Mouse (Mus musculus) yolk sac, embryonic 10.5 days (tissue): ENCODE data around the gene Vps26b.

ENCODE experiments used
- DNase-seq: peaks from one replicate; pipeline ENCODE4 v3.0.0-alpha.2; 2017; ENCODE audit warnings: low spot score

Gene Vps26b

DNA sequence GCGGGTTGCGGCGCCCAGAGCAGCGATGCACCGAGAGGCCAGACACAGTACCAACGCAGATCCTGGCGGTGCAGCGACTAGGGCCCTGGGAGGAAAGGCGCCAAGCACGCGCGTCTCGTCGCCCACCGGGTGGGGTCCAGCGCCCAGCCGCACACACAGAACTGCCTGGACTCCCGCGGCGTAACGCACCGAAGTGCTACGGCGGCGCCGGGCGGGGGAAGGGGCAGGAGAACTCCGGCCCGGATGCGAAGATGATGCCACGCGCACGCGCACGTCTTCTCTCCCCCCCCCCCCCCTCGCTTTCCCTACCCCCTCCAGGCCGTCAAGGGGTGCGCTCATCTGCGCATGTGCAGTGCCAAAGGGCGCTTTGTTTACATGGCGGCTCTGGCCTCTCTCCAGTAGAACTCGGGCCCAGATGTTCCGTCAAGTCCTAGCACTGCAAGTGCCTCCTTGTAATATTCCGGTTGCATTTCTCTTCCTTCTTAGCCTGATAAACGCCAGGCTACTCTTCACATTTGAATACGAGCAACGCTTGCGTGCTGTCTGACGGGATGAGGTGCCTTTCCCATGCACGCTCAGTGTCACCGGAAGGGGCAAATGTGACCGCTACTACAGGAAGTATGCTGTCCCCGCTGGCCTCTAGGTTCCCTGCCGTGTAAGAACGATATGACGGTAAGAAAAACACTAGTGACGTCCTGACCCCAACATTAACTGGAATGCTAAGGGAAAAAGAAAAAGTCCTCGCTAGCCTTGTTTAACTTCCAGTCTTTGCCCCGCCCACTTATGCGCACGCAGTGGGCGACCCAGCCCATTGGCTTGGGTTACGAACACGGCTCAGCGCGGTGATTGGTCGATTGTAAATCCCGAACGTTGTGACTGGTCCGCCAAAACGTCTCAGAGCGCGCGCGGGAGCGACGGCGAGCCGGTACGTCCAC lies at the start of gene Vps26b, which contains the start of gene Ncapd3:
TSS of gene Vps26b (minus strand) at position 238 of the 935 bp plus-strand sequence.
TSS of gene Ncapd3 (plus strand) at position 348 of the 935 bp plus-strand sequence.
- peak; percentile 93 for DNase-seq

DNA sequence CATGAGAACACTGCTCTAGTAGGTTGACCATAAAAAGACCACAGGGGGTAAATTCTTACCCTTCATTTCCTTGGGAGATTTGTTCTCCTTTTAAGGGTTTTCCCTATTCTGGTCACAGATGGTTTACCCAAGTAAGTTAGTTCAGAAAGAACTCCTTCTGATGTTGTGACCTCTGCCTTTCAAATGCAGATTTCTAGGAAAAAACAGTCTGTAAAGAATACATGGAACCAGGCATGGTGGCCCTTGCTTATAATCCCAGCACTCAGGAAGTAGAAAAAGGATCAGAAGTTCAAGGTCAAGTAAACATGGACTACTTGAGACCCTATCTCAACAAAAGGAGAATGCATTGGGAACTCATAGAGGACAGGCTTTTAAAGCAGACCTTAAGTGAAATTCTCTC lies 45.9 kb upstream of the Vps26b start:
- DNase-seq, result no peak

DNA sequence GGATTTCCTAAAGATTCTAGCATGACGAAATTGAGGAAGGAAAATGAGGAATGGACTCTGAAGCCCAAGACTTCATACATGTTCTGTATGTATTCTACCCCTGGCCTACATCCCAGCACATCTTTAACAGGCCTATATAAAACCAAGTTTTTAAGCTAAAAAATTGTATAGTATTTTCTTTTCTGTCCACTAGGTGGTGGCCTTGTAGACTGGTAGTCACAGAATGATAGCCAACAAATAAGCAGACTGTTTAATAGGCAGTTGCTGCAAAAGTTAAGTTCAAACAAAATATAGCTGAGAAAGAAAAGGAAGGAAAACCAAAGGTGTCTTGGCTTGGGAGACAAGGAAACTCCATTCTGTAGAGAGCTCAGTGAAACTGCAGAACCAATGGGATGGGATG lies 44.8 kb upstream of the Vps26b start:
- no peak for DNase-seq

DNA sequence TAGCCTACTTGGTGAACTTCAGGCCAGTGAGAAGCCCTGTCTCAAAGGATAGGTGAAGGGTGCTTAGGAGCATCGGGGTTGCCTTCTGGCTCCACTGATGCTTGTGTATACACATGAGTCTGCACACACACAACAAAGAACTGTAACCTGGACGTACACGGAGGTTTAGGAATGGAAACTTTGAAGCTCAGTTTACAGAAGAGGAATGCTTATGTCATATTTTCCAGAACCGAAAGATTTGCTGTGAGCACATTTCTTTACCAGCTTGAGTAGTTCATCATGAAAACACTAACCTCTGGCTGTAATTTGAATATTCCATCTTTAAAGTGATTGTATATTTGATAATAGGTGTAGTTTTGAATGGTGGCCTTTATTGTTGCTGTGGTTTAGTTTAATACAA lies 41.0 kb upstream of the Vps26b start:
- DNase-seq, result no peak

DNA sequence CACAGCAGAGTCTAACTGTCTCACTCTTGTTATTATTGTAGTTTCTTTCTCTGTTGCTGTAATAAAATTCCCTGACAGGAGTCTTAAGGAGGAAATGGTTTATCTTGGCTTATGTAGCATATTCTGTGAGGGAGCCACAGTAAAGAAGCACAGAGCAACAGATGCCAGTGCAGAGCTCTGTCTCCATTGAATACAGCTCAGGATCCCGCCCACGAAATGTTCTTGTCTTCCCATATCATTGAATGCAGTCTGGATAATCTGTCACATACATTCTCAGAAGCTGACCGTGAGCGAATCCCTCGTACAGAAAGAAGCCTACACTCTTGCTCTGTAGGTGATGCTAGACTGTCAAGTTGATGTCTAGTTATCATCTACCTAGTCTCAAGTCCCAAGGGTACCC lies 28.5 kb upstream of the Vps26b start:
- DNase-seq, result no peak

DNA sequence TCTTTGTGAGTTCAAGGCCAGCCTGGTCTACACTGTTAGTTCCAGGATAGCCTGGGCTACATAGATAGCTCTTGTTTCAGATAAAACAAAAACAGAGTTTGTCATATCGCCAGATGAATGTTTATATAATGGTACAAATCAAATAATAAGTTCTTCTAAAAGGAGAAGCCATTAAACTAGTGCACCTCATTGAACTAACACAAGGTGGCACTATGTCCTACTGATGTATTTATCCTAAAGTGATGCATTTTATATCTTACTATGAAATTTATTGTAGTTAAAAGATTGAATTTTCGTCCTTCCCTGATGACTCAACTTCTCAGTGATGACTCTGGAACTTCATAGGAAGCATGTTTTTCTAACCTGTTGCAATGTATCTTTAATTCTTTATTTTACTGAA lies 19.6 kb upstream of the Vps26b start:
- DNase-seq, result no peak

DNA sequence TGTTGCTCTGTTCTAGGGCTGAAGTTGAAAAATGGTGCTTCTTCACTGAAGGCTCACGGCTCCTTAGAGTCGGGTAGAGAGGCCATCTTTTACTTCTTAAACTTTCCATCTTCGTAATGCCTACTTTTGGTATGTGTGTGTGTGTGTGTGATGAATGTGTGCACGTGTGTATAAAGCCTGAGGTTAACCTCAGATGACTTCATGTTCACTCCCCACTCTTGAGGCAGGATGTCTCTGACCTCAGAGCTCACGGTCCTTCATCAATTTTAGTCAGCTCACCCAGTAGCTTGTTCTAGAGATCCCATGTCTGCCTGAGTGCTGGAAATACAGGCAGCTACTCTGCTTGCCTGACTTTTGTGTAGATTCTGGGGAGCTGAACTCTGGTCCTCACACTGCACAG lies 14.0 kb upstream of the Vps26b start:
- no peak for DNase-seq

DNA sequence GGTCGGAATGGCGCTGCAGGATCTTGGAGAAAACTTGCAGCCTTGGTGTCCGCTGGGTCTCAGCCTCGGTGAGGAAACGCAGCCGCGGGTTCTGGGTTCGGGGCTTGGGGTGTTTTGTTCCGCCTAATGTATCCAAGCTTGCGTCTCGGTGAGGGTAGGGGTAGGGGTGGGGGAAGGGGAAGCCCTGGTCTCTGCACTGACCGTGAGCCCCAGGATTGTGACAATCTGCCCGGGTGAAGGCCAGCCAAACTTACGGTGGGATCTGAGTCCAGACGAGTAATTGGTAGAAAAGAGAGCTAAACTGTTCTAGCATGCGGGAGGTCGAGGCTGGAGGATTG lies 867 bp upstream of the Vps26b start:
- no peak for DNase-seq

DNA sequence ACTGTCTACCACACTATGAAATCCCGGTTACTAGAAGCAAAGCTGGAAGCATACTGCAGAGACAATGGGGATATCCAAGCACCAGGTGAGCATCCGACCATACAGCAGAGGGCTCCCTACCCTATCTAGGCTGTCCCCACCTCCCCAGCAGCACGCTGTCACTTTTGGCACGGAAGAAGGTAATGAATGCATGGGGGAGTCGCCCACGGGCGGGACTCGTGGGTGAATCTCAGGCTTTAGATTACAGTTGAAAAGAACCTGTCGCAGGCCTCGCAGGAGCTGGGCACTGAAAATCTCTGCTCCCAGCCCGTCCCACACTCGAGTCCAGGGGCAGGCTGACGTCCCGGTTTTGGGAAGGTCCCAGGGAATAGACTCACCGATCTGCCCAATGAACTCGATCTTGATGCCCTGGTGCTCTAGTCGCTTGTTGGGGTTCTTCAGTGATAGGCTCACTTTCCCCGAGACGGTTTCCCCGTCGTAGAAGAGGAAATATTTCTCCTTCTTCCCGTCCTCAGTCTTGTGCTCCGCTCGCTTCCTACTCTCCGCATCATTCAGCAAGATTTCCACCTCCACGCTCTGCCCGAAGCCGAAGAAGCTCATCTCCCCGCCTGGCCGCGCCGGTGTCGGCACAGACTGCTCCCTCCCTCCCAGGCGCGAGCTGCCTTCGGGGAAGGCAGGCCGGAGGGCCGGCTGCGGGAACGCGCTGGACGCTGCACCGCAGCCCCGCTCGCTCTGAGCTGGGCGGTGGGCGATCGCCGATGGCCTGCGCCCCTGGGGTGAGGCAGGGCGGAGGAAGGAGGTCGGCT lies 640 bp downstream of the Vps26b start:
- peak; percentile 18 for DNase-seq

DNA sequence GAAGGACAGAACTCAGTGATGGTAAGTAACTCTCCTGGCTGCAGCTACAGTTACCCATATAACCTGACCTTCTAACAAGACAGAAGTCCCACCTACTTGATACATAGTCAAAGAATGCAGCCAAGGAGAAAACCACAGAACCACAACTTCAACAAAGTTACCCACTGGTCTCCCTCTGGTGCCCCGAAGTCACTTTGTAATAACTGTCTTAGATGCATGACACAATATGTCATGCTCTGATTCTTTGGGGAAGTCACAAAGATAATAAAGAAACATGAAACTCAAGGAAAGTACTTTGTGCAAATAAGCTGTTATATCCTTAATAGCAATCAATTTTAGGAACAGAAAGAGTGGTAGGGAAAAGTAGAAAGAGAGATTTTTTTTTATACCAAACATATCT lies 3.2 kb downstream of the Vps26b start:
- no peak for DNase-seq

DNA sequence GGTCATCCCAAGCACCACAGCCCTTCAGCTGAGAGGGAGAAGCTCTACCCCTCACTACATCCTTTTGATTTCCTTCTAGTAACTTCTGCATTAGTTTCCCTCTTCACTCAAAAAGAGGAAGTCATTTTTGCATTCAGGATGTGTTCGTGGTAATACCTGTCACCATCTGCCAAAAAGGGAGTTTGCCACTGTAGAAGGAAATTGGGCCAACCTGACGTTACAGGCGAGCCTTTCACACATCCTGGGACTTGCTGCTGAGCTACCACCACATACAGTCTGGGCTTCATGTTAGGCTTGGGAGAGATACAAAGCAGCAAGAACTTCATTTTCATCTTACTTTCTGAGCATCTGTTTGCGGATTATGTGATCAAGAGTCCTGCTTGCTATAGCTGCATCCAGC lies 6.2 kb downstream of the Vps26b start:
- no peak for DNase-seq

DNA sequence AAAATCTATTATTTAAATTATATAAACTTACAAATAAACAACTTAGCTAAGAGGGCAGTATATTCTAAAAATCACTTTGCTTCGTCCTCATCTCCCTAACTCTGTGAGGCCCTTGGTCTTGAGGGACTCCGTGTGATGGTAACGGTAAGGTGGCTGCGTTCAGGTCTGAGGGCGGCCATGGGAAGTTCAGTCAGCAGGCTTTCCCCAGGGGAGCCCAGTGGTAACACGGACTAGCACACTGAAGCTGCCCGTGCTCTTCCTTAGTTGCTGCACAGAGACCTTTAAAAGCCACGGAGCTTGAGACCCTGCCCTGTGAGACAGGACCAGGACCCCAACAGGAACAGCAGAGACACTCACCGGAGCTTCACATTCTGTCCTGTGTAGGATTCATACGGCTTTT lies 10.9 kb downstream of the Vps26b start:
- DNase-seq, result no peak

DNA sequence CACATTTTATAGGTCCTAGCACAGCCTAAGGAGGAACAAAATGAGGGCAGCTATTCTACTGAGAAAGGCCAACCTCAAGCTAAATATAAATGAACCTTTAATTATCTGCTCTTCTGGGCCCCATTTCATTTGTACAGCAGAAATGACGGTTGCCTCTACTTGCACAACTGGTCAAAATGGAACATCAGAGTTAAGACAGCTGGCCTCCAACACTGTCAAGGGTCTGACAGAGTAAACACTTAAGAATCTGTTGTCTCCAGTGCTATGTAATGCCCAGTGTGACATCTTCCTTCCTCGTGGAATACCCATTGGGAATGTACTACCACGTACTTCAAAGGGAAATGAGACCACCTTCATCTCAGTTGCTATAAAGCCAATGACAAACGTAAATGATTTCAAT lies 18.3 kb downstream of the Vps26b start:
- no peak for DNase-seq

DNA sequence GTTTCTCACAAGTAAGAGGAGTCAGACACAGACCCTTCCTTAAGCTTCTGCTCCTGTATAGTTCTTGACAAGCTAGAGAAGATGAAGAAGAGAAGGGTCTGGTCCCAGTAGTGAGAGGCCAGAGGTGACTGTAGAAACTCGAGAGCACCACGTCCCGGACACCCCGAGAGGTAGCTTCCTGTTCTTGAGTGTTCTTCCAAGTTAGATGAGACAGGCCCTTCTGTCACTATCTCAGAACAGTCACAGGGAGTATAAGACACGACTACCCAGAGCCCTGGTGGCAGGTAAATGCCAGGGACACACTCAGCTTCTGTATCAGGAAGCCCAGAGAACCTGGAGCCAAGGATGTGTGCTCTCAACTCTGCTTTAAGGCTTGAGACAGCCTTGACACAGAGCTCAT lies 20.6 kb downstream of the Vps26b start:
- no peak for DNase-seq

DNA sequence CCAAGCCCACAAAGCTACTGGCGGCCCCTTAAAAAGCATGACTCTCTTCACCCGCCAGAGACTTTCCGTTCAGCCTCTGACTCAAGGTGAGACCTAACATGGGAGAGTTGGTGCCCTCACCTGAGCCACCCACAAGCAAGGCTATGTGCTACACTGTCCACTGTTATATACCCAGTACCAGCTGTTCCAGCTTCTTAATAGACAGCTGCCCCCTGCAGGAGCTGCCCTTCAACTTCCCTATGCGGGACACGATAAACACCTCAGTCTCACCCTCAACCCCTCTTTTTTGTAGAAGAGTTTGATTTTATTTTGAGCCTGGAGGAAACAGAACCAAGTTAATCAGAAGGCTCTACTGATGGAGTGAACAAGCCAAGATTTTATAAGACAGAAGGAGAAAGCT lies 23.0 kb downstream of the Vps26b start:
- DNase-seq, result no peak

DNA sequence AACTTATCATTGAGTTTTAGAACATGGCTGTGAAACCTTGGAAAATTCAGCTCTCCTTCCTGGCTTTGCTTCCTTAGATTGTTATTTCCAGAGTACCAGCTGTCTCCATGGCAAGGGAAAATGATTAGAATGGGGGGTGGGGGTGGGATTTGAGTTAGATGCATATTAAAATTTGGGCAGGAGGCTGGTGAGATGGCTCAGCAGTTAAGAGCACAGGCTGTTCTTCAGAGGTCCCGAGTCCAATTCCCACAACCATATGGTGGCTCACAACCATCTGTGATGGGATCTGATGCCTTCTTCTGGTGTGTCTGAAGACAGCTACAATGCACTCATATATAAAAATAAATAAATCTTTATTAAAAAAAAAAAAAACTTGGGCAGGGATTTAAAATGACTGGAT lies 23.9 kb downstream of the Vps26b start:
- DNase-seq, result no peak

DNA sequence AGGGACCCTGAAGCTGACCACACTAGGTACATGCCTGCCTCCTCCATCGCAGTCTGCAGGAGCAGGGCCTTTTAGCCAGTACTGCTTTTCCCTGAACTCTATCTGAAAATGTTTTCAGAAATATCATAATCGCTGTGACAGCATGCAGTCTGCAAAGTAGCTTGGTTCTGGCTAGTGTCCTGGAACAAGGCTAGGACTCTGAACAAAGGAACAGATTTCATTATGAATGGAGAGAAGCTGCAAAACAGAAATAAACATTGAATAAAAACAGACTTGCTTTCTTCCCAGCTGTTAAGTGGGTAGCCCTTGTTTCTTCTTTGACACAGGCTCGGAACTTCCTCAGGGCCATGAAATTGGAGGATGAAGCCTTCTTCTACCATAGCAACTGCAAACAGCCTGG lies 24.6 kb downstream of the Vps26b start:
- DNase-seq, result no peak

DNA sequence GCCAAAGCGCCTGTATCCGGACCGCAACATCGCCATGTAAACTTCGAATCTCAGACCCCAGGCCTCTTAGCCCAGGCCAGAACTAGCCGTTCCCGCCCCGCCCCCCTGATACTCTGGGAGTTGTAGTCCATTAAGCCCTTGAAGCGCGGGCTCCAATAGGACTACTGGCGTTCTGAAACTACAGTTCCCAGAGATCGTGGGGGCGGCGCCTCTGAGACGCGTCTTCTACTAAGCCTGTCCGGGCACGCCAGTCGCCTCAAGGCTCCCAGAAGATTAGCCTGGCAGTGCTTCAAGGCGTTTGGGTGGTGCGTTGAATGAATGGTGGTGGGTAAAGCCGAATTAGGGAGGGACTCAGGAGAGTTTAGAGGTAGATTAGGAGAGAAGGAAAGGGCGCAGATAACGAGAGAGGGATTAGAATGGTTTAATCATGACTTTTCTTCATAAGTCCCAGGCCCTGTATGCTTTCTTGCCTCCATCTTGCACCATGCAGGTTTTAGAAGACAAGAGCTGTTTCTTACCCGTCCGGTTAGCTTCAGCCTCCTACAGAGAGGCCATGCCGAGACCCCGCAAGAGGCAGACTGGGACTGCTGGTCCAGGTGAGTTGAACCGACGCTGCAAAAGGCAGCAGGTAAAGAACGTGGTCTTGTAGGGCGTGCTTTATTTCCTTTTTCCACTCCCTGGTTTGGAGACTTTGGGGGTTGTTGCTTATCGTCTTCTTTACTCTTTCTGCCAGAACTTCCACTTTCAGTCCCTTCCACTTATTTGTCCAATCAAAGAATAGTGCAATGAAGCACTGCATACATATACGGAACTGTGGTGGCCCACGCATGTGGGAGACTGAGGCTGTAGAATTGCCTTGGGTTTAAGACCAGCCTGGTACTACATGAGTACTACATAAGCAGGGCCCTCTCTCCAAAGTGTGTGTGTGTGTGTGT lies 30.1 kb downstream of the Vps26b start, which contains the start of the genes Acad8 and Thyn1:
TSS of gene Acad8 (minus strand) at position 106 of the 935 bp plus-strand sequence.
TSS of gene Thyn1 (plus strand) at position 250 of the 935 bp plus-strand sequence.
- peak; percentile 96 for DNase-seq

DNA sequence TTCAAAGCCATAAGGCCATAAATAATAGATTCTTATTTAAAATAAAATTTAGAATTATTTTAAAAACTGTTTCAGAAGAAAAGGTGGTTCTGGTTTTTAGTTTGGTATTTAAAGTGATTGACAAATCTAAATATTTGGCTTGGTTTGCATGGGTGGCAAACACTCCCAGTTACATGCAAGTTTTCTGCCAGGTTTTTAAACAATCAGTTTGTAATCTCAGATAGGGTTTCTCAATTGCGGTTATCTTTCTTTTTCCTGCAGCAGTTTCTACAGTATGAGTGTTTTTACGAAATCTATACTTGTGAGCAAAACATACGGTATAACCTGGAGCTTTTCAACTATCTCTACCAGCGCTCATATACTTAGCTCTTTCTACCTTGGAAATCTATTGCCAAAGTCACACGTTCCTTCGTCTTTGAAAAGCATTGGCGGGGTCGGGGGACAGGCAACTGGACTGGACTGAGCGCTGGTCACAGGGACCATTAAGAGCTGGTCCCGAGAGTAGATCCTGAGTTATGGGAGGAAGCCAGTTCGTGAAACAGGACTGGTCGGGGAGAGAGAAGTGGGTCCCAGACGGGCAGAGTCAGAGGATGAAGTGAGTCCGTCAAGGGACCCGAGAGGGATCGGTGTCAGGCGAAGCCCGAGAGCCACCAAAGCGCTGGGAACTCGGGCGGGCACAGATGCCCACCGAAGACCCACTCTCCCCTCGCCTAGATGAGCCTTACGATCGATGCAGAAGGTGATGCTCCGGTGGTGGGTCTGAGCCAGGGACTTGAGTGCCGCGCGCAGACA lies 31.0 kb downstream of the Vps26b start:
- no peak for DNase-seq

DNA sequence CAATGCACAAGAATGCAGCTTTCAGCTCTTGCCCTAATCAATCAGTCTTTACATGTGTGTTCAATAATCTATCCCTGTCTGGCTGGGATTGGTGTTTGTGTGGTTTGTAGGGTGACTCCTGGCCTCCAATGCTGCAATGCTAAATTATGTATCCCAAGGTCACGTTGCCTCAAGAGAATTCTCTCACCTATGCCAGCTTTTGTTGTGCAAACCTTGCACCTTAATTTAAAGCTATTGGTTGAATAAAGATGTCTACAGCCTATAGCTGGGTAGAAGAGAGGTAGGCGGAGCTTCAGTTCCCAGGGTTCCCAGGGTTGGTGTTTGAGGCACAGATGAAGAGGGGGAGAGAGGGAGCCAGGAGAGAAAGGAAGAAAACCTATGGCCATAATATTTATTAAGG lies 32.4 kb downstream of the Vps26b start:
- DNase-seq, result no peak

DNA sequence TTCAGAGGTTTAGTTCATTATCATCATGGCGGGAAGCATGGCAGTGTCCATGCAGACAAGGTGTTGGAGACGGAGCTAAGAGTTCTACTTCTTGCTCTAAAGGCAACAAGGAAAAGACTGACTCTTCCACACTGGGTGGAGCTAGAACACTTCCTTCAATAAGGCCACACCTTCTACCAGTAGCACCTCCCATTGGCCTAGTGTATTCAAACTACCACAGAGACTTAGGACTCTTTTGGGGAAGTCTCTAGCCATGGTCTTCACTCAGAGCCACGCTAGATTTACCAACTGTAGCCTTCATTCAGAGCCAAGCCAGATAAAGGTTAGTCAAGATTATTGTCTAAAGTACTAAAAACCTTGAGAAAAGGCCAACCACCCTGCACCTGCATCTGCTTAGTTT lies 32.8 kb downstream of the Vps26b start:
- no peak for DNase-seq
